Mouse (Mus musculus) embryonic fibroblast, embryonic 13.5 days (primary cell): ENCODE measurements around the gene Surf2.

Experiments
- CTCF ChIP-seq: IDR thresholded peaks from 2 replicates; pipeline ENCODE4 v1.5.1; 2011; ENCODE audit warnings: mild to moderate bottlenecking, control low read depth, low read length, moderate library complexity, borderline replicate concordance; ENCODE audit not compliant: insufficient read depth
- POLR2A ChIP-seq: IDR thresholded peaks from 2 replicates; pipeline ENCODE4 v1.6.1; 2011; ENCODE audit warnings: low read depth, mild to moderate bottlenecking, control low read depth, low read length, moderate library complexity

DNA sequence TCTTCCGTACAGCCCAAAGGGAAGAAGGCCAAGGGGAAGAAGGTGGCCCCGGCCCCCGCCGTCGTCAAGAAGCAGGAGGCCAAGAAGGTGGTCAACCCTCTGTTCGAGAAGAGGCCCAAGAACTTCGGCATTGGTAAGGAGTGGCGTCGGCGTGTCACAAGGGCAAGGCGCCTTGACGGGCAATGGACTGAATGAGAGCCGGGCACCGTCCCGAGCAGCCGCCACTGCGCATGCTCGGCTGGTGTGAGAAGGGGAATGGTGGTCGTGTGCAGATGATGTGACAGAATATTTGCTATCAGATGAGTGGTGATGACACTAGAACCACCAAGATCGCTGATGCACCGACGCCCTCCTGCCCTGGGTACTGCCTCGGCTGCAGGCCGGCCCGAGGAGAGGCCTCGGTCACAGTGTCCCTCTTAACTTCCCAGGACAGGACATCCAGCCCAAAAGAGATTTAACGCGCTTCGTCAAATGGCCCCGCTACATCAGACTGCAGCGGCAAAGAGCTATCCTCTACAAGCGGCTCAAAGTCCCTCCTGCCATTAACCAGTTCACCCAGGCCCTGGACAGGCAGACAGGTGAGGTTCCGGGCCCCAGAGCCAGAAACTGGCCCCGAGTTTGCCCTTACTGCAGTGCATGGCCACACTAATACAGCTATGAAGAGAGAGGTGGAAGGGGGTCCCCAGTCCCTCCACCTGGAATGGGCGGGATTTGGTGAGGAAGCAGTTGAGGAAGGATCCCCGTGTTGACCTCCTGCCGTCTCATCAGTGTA lies 5.0 kb upstream of the Surf2 start:
- TF ChIP-seq POLR2A (peak; percentile 39; the same call in 1 of the 2 replicates), CTCF (no peak)
